ENCODE assay signal across 24 mouse cellular contexts in genomic region chr1:67481974-67482373, GRCm38 (mm10).
"Had no signal": no experiment of that assay in that cellular context is flagged by ENCODE, and none has a peak within 500 bp of the region (broad histone marks: within the 10 kb centered on the region; RNA-seq: fewer than 3 reads in every experiment).

No protein-coding gene starts in this region.

- ATAC-seq: hindbrain, embryonic 16.5 days; inflammation-experienced regulatory T-cells, adult 6 months; intestine, embryonic 15.5 days; intestine, postnatal 0 days; liver, embryonic 12.5 days had no signal

- H3K9me3 ChIP-seq: heart, embryonic 10.5 days; heart, embryonic 12.5 days; hindbrain, embryonic 10.5 days; hindbrain, embryonic 12.5 days; intestine, embryonic 15.5 days; liver, embryonic 12.5 days had no signal

- H3K4me3 ChIP-seq: heart, embryonic 10.5 days; heart, embryonic 12.5 days; hindbrain, embryonic 10.5 days; hindbrain, embryonic 12.5 days; intestine, embryonic 15.5 days; limb, embryonic 12.5 days; liver, embryonic 12.5 days had no signal

- H3K4me2 ChIP-seq: heart, embryonic 12.5 days; hindbrain, embryonic 12.5 days; hindbrain, embryonic 14.5 days; intestine, embryonic 15.5 days; limb, embryonic 12.5 days; liver, embryonic 12.5 days had no signal

- H3K9ac ChIP-seq: heart, embryonic 12.5 days; hindbrain, embryonic 12.5 days; hindbrain, embryonic 14.5 days; intestine, embryonic 15.5 days; limb, embryonic 12.5 days; liver, embryonic 12.5 days; liver, embryonic 14.5 days had no signal

- H3K36me3 ChIP-seq: heart, embryonic 10.5 days; heart, embryonic 12.5 days; hindbrain, embryonic 10.5 days; hindbrain, embryonic 12.5 days; intestine, embryonic 15.5 days; limb, embryonic 12.5 days; liver, embryonic 12.5 days had no signal

- DNase-seq: gastrocnemius, postnatal 14 days; gastrocnemius, postnatal 36 days; heart, adult 18-20 months; heart, postnatal 10 days; heart, postnatal 4 days; kidney, adult 18-20 months; kidney, adult 8-10 months; kidney, postnatal 10 days; kidney, postnatal 25 days; kidney, postnatal 4 days; layer of hippocampus, adult 9-11 months; layer of hippocampus, postnatal 36 days had no signal

- H3K27ac ChIP-seq: heart, embryonic 10.5 days; hindbrain, embryonic 10.5 days; hindbrain, embryonic 12.5 days; hindbrain, embryonic 14.5 days; intestine, embryonic 15.5 days; limb, embryonic 12.5 days; liver, embryonic 12.5 days; liver, embryonic 14.5 days had no signal

- H3K4me1 ChIP-seq: heart, embryonic 10.5 days; heart, embryonic 12.5 days; hindbrain, embryonic 10.5 days; hindbrain, embryonic 12.5 days; intestine, embryonic 15.5 days; limb, embryonic 12.5 days; liver, embryonic 12.5 days had no signal

- H3K27me3 ChIP-seq: heart, embryonic 12.5 days; hindbrain, embryonic 12.5 days; intestine, embryonic 15.5 days; limb, embryonic 12.5 days; liver, embryonic 12.5 days had no signal
